In the genomic region with DNA sequence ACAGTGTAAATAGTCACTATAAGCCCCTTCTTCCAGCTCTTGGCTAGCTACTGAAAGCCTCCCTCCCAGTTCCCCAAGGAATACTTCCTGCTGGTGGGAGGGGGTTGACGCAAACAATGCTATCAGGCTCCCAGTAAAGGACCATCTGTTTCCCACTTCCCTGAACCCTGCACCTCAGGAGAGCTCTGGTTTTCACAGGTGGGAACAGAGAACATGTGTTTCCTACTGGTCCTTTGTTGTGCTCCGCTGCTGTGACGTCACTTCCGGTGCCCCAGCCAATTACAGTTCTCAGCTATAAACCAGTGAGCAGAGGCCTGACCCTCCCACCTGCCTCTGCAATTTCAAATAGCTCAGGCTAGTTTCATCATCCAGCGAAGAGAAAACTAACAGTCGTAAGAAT, we compare ENCODE assay signal across 9 mouse cellular contexts. TPM values are rescaled to one million over a fixed set of nuclear protein-coding genes. Genes with fewer than 3 reads are reported as not detected.
DNase-seq lines count a peak whose midpoint lies in the region; ATAC-seq lines count a peak whose summit lies in the region.
"Had no signal": no experiment of that assay in that cellular context is flagged by ENCODE, and none has a peak within 500 bp of the region (broad histone marks: within the 10 kb centered on the region; RNA-seq: fewer than 3 reads in every experiment).

A gene (minus strand): TSS at position 206 of the 400 bp plus-strand sequence.

- H3K36me3 ChIP-seq in intestine, embryonic 15.5 days, result no peaks in the 10 kb centered on the region
- no peaks in the 10 kb centered on the region for H3K36me3 ChIP-seq in lung, embryonic 16.5 days (ENCODE audit: control insufficient read depth, insufficient read depth, low read length)
- no peaks in the 10 kb centered on the region for H3K36me3 ChIP-seq in midbrain, embryonic 16.5 days (ENCODE audit: control insufficient read depth, insufficient read depth, low read length)
- H3K36me3 ChIP-seq: G1E had no signal

- 69% methylated on average over 6 of the region's 6 CpGs for WGBS in intestine, embryonic 15.5 days
- WGBS in lung, embryonic 16.5 days, result 69% methylated on average over 6 of the region's 6 CpGs
- 81% methylated on average over 6 of the region's 6 CpGs for WGBS in midbrain, embryonic 16.5 days

- no peaks in the 10 kb centered on the region for H3K27me3 ChIP-seq in intestine, embryonic 15.5 days (replicated peaks)
- H3K27me3 ChIP-seq in lung, embryonic 16.5 days (ENCODE audit: control insufficient read depth, insufficient read depth, low read depth, low read length), result no peaks in the 10 kb centered on the region
- no peaks in the 10 kb centered on the region for H3K27me3 ChIP-seq in midbrain, embryonic 16.5 days (ENCODE audit: control insufficient read depth, insufficient read depth, low read depth, low read length)

- no peak within 1 kb of the TSS for H3K9ac ChIP-seq in intestine, embryonic 15.5 days
- no peak within 1 kb of the TSS for H3K9ac ChIP-seq in lung, embryonic 16.5 days (ENCODE audit: low read length)
- H3K9ac ChIP-seq in midbrain, embryonic 16.5 days (ENCODE audit: low read depth, low read length), result no peak within 1 kb of the TSS

- ATAC-seq in intestine, embryonic 15.5 days, result peak; percentile 45; the same call in 1 of the 2 replicates
- peak; percentile 88 for ATAC-seq in lung, embryonic 16.5 days (ENCODE audit: low read depth)
- ATAC-seq in midbrain, embryonic 16.5 days, result no peak

- no peak within 1 kb of the TSS for H3K4me3 ChIP-seq in intestine, embryonic 15.5 days (replicated peaks)
- H3K4me3 ChIP-seq in lung, embryonic 16.5 days (ENCODE audit: low read length), result no peak within 1 kb of the TSS
- no peak within 1 kb of the TSS for H3K4me3 ChIP-seq in midbrain, embryonic 16.5 days (ENCODE audit: low read depth, low read length)

- H3K4me1 ChIP-seq in intestine, embryonic 15.5 days (replicated peaks), result no peaks in the 10 kb centered on the region
- H3K4me1 ChIP-seq in lung, embryonic 16.5 days (replicated peaks; ENCODE audit: control insufficient read depth, insufficient read depth, low read length), result peaks cover 10% of the 10 kb centered on the region
- no peaks in the 10 kb centered on the region for H3K4me1 ChIP-seq in midbrain, embryonic 16.5 days (ENCODE audit: control insufficient read depth, insufficient read depth, low read length)

- H3K27ac ChIP-seq in intestine, embryonic 15.5 days, result no peak within 1 kb of the TSS
- H3K27ac ChIP-seq in lung, embryonic 16.5 days (ENCODE audit: low read length), result peak within 1 kb of the TSS; percentile 79
- no peak within 1 kb of the TSS for H3K27ac ChIP-seq in midbrain, embryonic 16.5 days (ENCODE audit: low read length)

- peak; percentile 5 for DNase-seq in kidney, adult 18-20 months
- no peak for DNase-seq in kidney, adult 8-10 months
- peak; percentile 66 to 87 for DNase-seq in heart, adult 18-20 months
- DNase-seq in urinary bladder, postnatal 10 days (ENCODE audit: low spot score), result no peak
- DNase-seq in cerebellum, postnatal 4 days (ENCODE audit: low spot score in 2 of 2), result no peak

- no peak within 1 kb of the TSS for H3K4me2 ChIP-seq in intestine, embryonic 15.5 days (replicated peaks)
- no peak within 1 kb of the TSS for H3K4me2 ChIP-seq in lung, embryonic 16.5 days (ENCODE audit: low read depth, low read length)
- H3K4me2 ChIP-seq in midbrain, embryonic 16.5 days (ENCODE audit: low read length), result no peak within 1 kb of the TSS

- no peaks in the 10 kb centered on the region for H3K9me3 ChIP-seq in intestine, embryonic 15.5 days
- no peaks in the 10 kb centered on the region for H3K9me3 ChIP-seq in lung, embryonic 16.5 days (ENCODE audit: control insufficient read depth, low read length)
- H3K9me3 ChIP-seq in midbrain, embryonic 16.5 days (replicated peaks; ENCODE audit: control insufficient read depth, low read length, poor library complexity, severe bottlenecking), result no peaks in the 10 kb centered on the region
- H3K9me3 ChIP-seq: G1E had no signal

RNA-seq across cellular contexts. Expression of the gene that starts here (rescaled TPM):
- total RNA-seq in heart, adult 18-20 months (2021), result 1 to 10 TPM; 2.8 to 4.1 TPM
- 0.93 and 1.0 TPM in 2 replicates for polyA plus RNA-seq in intestine, embryonic 15.5 days (2015; fragmentation: Nextera tagmentation; extraction: Ambion mirVana)
- 4.7 and 4.8 TPM in 2 replicates for polyA plus RNA-seq in lung, embryonic 16.5 days (2015; fragmentation: Nextera tagmentation; extraction: Ambion mirVana)
- 0.58 and 0.63 TPM in 2 replicates for polyA plus RNA-seq in midbrain, embryonic 16.5 days (2015; fragmentation: Nextera tagmentation; extraction: Ambion mirVana)
- polyA plus RNA-seq: G1E had no signal

Comparison
In these comparisons a context has a peak if more than half of its experiments do, and no peak if none do; other contexts are left out.
1. DNase-seq: peak in kidney, adult 18-20 months (single experiment) and heart, adult 18-20 months (2 of 2); none in kidney, adult 8-10 months (0 of 2), urinary bladder, postnatal 10 days (single experiment) and cerebellum, postnatal 4 days (0 of 2).